Mouse (Mus musculus): ENCODE results near the gene Asb9. TPM values are rescaled to one million over a fixed set of nuclear protein-coding genes. Genes with fewer than 3 reads are reported as not detected.

Gene Asb9
- polyA plus RNA-seq, 1 experiment from 2014 or later, result not detected

GRCm38 (mm10) chrX:164570195-164570594 is 64.1 kb downstream of the Asb9 start:
- no peak overlapping the region for H3K9ac ChIP-seq (ENCODE audit: low read depth, low read length)
- no peaks in the 10 kb centered on the region for H3K4me1 ChIP-seq (ENCODE audit: control insufficient read depth, low read depth, low read length)
- WGBS (ENCODE audit: insufficient replicate concordance), result 82% methylated on average over 1 of the region's 1 CpGs
- no peak overlapping the region for H3K27ac ChIP-seq (ENCODE audit: low read length)
- H3K4me2 ChIP-seq (ENCODE audit: low read depth, low read length), result no peak overlapping the region
- no peaks in the 10 kb centered on the region for H3K36me3 ChIP-seq (ENCODE audit: control insufficient read depth, insufficient read depth)
- H3K9me3 ChIP-seq (replicated peaks; ENCODE audit: control insufficient read depth, low read length), result no peaks in the 10 kb centered on the region
- no peak for ATAC-seq (ENCODE audit: low read depth)
- no peak overlapping the region for H3K4me3 ChIP-seq (ENCODE audit: low read depth, low read length)
- H3K27me3 ChIP-seq (ENCODE audit: control insufficient read depth, insufficient read depth, low read depth, low read length), result no peaks in the 10 kb centered on the region

DNA sequence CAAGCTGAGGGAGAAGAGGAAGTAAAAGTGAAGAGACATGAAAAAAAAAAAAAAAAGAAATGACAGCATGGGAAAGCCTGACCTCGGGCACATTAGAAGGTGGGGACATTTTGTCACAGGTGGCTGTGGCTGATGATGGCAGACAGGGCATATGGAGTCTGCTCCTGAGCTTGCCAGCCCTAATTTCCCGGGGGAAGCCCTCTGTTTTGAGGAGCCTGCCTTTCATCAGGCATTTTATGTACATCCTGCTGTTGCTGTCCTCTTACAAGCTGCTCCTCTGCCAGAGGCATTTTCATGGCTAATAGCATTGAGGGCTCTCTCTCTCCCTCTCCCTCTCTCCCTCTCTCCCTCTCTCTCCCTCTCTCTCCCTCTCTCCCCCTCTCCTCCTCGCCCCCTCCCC is 70.8 kb downstream of the Asb9 start:
- Histone ChIP-seq H3K9ac (ENCODE audit: low read depth, low read length) (no peak overlapping the region), H3K36me3 (ENCODE audit: control insufficient read depth, insufficient read depth) (no peaks in the 10 kb centered on the region), H3K4me1 (ENCODE audit: control insufficient read depth, low read depth, low read length) (no peaks in the 10 kb centered on the region), H3K4me2 (ENCODE audit: low read depth, low read length) (no peak overlapping the region), H3K27ac (ENCODE audit: low read length) (no peak overlapping the region), H3K27me3 (ENCODE audit: control insufficient read depth, insufficient read depth, low read depth, low read length) (no peaks in the 10 kb centered on the region), H3K9me3 (replicated peaks; ENCODE audit: control insufficient read depth, low read length) (no peaks in the 10 kb centered on the region), H3K4me3 (ENCODE audit: low read depth, low read length) (no peak overlapping the region)
- 47% methylated on average over 3 of the region's 3 CpGs for WGBS (ENCODE audit: insufficient replicate concordance)
- no peak for ATAC-seq (ENCODE audit: low read depth)

Other genes starting within 250 kb of the Asb9 start
- 0.70 and 0.77 TPM in 2 replicates for gene Bmx, start 248.1 kb upstream of the Asb9 start, polyA plus RNA-seq (2015; fragmentation: Nextera tagmentation; extraction: Ambion mirVana)
- gene Pir, start 237.0 kb upstream of the Asb9 start, polyA plus RNA-seq (2015; fragmentation: Nextera tagmentation; extraction: Ambion mirVana), result 20.3 and 20.4 TPM in 2 replicates
- 1.1 and 1.2 TPM in 2 replicates for gene Vegfd, start 132.9 kb upstream of the Asb9 start, polyA plus RNA-seq (2015; fragmentation: Nextera tagmentation; extraction: Ambion mirVana)
- gene Piga, start 86.5 kb upstream of the Asb9 start, polyA plus RNA-seq (2015; fragmentation: Nextera tagmentation; extraction: Ambion mirVana), result 10.5 and 12.3 TPM in 2 replicates
- 0.08 and 0.11 TPM in 2 replicates for gene Asb11, start 69.3 kb upstream of the Asb9 start, polyA plus RNA-seq (2015; fragmentation: Nextera tagmentation; extraction: Ambion mirVana)